Mouse (Mus musculus): ENCODE measurements around the gene Cphx3. TPM values are rescaled to one million over a fixed set of nuclear protein-coding genes. Genes with fewer than 3 reads are reported as not detected.

Gene Cphx3
- total RNA-seq (2023), result not detected

DNA sequence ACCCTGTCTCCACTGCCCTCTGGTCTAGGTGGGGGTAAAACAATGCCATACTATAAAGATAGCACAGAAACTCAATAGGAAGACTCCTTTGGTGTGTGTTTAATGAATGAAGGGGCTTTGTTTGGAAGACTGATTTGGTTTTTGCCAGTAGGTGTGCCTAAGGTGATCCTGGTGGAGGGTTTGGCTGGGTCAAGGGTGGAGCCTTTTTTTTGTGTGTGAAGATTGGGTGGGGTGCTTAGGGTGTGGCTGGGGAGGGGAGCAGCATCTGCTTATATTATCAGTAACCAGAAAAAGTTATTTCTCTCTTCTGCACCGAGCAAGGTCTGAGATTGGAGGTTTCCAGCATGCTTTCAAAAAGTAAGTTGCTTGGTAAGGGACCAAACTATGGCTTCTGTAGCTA is at the start of gene Cphx3:
Cphx3 (plus strand) TSS at position 301 of the 400 bp plus-strand sequence.

GRCm38 (mm10) chr14:26042611-26043010 is 39.5 kb upstream of the Cphx3 start, which contains the start of gene Gm9780:
Gene Gm9780, minus strand, starts transcription at chr14:26042711.

GRCm38 (mm10) chr14:26067325-26067633 is 14.8 kb upstream of the Cphx3 start, which contains the start of gene Tmem254c:
Gene Tmem254c, minus strand, starts transcription at chr14:26067355.

DNA sequence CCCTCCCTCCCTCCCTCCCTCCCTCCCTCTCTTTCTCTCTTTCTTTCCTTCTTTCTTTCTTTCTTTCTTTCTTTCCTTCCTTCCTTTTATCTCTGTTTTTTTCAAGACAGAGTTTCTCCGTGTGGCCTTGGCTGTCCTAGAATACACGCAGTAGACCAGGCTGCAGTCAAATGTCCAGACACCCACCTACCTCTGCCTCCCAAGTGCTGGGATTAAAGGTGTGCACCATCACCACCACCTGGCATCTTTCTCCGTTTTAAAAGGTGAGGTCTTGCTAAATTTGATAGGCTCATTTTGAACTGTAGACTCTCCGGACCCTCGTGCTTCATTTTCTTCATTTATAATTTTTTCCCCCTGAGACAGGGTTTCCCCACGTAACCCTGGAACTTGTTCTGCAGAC is 881 bp upstream of the Cphx3 start, which contains the start of gene Cphx2:
Cphx2 (plus strand) TSS at position 301 of the 400 bp plus-strand sequence.

DNA sequence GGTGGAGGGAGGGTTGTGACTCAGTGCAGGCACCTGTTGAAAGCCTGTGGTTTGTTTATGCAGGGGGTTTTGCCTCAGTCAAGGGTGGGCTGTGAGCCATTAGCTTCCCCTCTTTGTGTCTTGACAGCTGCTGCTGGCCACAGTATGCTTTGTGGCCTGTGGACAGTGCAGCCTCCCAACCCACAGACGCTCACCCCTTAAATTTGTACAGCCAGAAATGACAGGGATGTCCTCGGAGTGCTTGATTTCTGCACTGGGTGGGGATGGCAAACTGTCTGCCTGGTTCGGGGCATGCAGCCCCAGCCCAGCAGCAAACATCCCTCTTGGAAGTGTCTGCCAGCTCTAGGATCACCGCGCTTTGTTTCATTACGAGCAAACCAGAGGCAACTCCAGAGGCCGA is 36.1 kb downstream of the Cphx3 start, which contains the start of gene Duxbl2:
Duxbl2 (plus strand) TSS at position 200 of the 400 bp plus-strand sequence.

DNA sequence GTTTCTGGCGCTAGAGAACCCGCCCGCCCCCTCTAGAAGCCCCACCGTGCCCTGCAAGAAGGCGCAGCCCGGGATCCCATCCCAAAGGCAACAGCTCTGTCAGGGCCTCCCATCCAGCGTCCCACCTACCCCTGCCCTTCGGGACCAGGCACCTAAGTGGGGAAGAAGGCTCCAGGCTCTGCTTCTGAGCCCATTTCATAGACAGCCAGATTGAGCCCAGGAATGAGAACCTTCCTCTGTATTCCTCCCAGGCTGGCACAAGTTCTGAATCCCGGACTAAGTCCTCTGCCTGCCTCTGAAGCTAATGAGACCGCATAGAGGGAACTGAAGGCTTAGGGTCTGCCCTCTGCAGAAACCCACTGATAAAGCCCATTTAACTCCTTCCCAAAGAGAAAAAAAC is 100.3 kb downstream of the Cphx3 start, which contains the start of gene Plac9b:
Plac9b (minus strand) TSS at position 101 of the 400 bp plus-strand sequence.

DNA sequence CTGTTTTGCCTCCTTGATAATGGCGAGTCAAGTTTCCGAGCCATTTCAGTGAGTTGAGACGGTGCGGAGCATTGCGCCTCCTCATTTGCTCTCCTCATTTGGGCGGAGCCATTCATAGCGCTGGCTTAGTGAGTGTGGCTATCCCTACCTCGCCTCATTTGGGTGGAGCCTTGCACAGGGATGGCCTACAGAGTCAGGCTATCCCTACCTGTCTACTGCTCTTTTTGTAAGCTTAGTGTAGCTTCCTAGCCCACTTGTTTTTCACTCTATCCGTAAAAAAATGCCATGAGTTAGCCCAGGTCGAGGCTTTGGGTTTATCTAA is 124.8 kb downstream of the Cphx3 start, which contains the start of gene Tmem254b:
Tmem254b (minus strand) TSS at position 116 of the 322 bp plus-strand sequence.

DNA sequence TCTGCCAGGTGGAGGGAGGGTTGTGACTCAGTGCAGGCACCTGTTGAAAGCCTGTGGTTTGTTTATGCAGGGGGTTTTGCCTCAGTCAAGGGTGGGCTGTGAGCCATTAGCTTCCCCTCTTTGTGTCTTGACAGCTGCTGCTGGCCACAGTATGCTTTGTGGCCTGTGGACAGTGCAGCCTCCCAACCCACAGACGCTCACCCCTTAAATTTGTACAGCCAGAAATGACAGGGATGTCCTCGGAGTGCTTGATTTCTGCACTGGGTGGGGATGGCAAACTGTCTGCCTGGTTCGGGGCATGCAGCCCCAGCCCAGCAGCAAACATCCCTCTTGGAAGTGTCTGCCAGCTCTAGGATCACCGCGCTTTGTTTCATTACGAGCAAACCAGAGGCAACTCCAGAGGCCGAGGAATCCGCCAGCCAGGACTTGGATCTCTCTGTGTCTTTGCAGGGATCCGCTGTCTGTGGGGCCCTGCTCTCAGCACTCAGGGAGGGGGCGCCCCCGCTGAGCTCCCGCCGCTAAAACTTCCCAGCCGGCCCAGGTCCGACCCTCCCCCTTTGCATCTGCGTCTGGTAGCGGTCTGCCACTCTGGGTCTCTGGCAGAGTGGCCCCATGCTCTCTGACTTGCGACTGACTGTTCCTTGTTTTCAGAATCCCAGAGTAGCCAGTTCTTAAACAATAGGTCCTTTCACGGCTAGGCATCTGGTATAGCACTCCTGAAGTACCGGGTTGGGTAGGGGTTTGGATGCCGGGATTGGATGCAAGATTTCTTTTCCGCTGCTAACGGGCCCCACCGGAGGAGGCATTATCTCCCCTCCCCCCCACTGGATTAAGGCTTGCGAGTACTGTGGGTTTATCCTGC is 175.9 kb downstream of the Cphx3 start, which contains the start of gene Duxbl3:
Duxbl3 (plus strand) TSS at position 207 of the 862 bp plus-strand sequence.

Other genes starting within 250 kb of the Cphx3 start
- 100 to 1,000 TPM; 389 to 411 TPM for gene Anxa11, start 240.1 kb upstream of the Cphx3 start, total RNA-seq (2023)
- gene Plac9a, start 179.2 kb upstream of the Cphx3 start, total RNA-seq (2023), result not detected
- gene Tmem254a, start 154.6 kb upstream of the Cphx3 start, total RNA-seq (2023), result 1 to 10 TPM; 1.7 to 2.7 TPM
- gene Cphx1, start 144.0 kb upstream of the Cphx3 start, total RNA-seq (2023), result not detected
- not detected for gene Duxbl1, start 103.7 kb upstream of the Cphx3 start, total RNA-seq (2023)
- gene Gm9780, start 39.6 kb upstream of the Cphx3 start, total RNA-seq (2023), result not detected
- 10 to 100 TPM in 1 of 2 experiments, 1 to 10 TPM in 1; 9.5 to 14.1 TPM for gene Tmem254c, start 14.9 kb upstream of the Cphx3 start, total RNA-seq (2023)
- gene Cphx2, start 781 bp upstream of the Cphx3 start, total RNA-seq (2023), result not detected
- not detected for gene Duxbl2, start 36.1 kb downstream of the Cphx3 start, total RNA-seq (2023)
- not detected for gene Plac9b, start 100.2 kb downstream of the Cphx3 start, total RNA-seq (2023)
- 1 to 10 TPM in 1 of 2 experiments, not detected in 1; 8.1 TPM for gene Tmem254b, start 124.7 kb downstream of the Cphx3 start, total RNA-seq (2023)
- gene Duxbl3, start 175.7 kb downstream of the Cphx3 start, total RNA-seq (2023), result not detected